8 mouse cellular contexts compared by ENCODE assay signal in the genomic region with DNA sequence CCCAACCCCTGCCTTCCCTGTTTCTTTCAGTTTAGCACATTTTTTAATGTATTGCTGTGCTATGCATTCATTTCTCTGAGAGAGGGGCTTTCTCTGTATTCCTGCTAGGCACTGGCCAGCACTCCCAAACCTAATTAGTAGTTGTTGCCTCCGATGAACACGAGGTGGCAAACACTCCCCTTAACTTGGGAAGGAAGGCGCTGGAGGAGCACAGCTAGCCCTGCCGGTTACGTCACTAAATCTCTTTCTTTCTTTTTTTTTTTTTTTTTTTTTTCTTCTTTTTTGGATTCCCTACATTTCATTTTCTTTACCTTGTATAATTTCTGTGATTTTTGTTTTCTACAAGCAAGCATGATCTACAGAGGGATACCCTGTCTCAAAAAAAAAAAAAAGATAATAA. TPM values are rescaled to one million over a fixed set of nuclear protein-coding genes. Genes with fewer than 3 reads are reported as not detected.
DNase-seq lines count a peak whose midpoint lies in the region; ATAC-seq and TF ChIP-seq lines count a peak whose summit lies in the region.

No protein-coding gene starts in this region.

- H3K4me1 ChIP-seq in lung, embryonic 16.5 days (replicated peaks; ENCODE audit: control insufficient read depth, insufficient read depth, low read length) = peaks cover 13% of the 10 kb centered on the region

- no peaks in the 10 kb centered on the region for H3K27me3 ChIP-seq in lung, embryonic 16.5 days (ENCODE audit: control insufficient read depth, insufficient read depth, low read depth, low read length)

- no peaks in the 10 kb centered on the region for H3K36me3 ChIP-seq in lung, embryonic 16.5 days (ENCODE audit: control insufficient read depth, insufficient read depth, low read length)

- intact Hi-C loops in left cerebral cortex, adult 2 months (cut with DNase I) = loop anchor here (1.0 to 5.0 kb wide), 2 partner anchors 40 to 402 kb away; no protein-coding TSS in a partner anchor

- WGBS in lung, embryonic 16.5 days = 3% methylated on average over 5 of the region's 5 CpGs

- peak overlapping the region; percentile 42; the same call in 1 of the 2 replicates for H3K9ac ChIP-seq in lung, embryonic 16.5 days (ENCODE audit: low read length)

- H3K27ac ChIP-seq in left cerebral cortex, adult 2 months = no peak overlapping the region
- peak overlapping the region; percentile 71 for H3K27ac ChIP-seq in lung, embryonic 16.5 days (ENCODE audit: low read length)

- H3K4me2 ChIP-seq in lung, embryonic 16.5 days (ENCODE audit: low read depth, low read length) = 0 out of 2 replicates have a peak overlapping the region, but pooled peaks have one; percentile 7

- H3K9me3 ChIP-seq in lung, embryonic 16.5 days (ENCODE audit: control insufficient read depth, low read length) = no peaks in the 10 kb centered on the region

- no peak overlapping the region for H3K4me3 ChIP-seq in left cerebral cortex, adult 2 months
- no peak overlapping the region for H3K4me3 ChIP-seq in lung, embryonic 16.5 days (ENCODE audit: low read length)

- peak; percentile 63; the same call in 1 of the 2 replicates for ATAC-seq in lung, embryonic 16.5 days (ENCODE audit: low read depth)

- peak; percentile 44 for TF ChIP-seq CTCF in left cerebral cortex, adult 2 months (IDR thresholded peaks at IDR 0.05)

- peak; percentile 31 to 34 for DNase-seq in cerebellum, adult 18-20 months
- DNase-seq in cerebellum, adult 11 months = no peak
- DNase-seq in left cerebral cortex, adult 2 months (ENCODE audit: extremely low spot score in 1 of 2, low spot score in 2 of 2) = peak in 1 of 2 experiments; percentile 37
- no peak for DNase-seq in left cerebral cortex, adult 11 months (ENCODE audit: low spot score)
- DNase-seq in brain, embryonic 18.5 days (ENCODE audit: low read depth, low spot score) = peak; percentile 47
- DNase-seq in kidney, adult 9 months = peak; percentile 49
- DNase-seq in testis, postnatal 10 days (ENCODE audit: low spot score) = peak; percentile 62

RNA-seq across cellular contexts. Expression of a gene that starts 6.9 kb away (rescaled TPM):
- 10 to 100 TPM; 27.5 to 27.7 TPM for total RNA-seq in left cerebral cortex, adult 2 months (2021)
- polyA plus RNA-seq in lung, embryonic 16.5 days (2015; fragmentation: Nextera tagmentation; extraction: Ambion mirVana) = 32.0 and 36.3 TPM in 2 replicates

RNA-seq across cellular contexts. Expression of a gene that starts 39.5 kb away (rescaled TPM):
- total RNA-seq in left cerebral cortex, adult 2 months (2021) = not detected
- polyA plus RNA-seq in lung, embryonic 16.5 days (2015; fragmentation: Nextera tagmentation; extraction: Ambion mirVana) = 0.39 TPM in 1 of 2 replicates, not detected in the other

RNA-seq across cellular contexts. Expression of a gene that starts 58.3 kb away (rescaled TPM):
- 10 to 100 TPM; 18.9 to 22.2 TPM for total RNA-seq in left cerebral cortex, adult 2 months (2021)
- polyA plus RNA-seq in lung, embryonic 16.5 days (2015; fragmentation: Nextera tagmentation; extraction: Ambion mirVana) = 190 and 203 TPM in 2 replicates

Comparison
In these comparisons a context has a peak if more than half of its experiments do, and no peak if none do; other contexts are left out.
1. DNase-seq: peak in cerebellum, adult 18-20 months (2 of 2), brain, embryonic 18.5 days (single experiment), kidney, adult 9 months (single experiment) and testis, postnatal 10 days (single experiment); none in cerebellum, adult 11 months (single experiment) and left cerebral cortex, adult 11 months (single experiment).